ENCODE assay signal across 12 mouse cellular contexts in genomic region chr4:125911541-125912270, GRCm38 (mm10).
A peak's percentile ranks its signal among the peaks of the same experiment; 100 is the strongest.
DNase-seq lines count a peak whose midpoint lies in the region; ATAC-seq and TF ChIP-seq lines count a peak whose summit lies in the region.
"Had no signal": no experiment of that assay in that cellular context is flagged by ENCODE, and none has a peak within 500 bp of the region (broad histone marks: within the 10 kb centered on the region; RNA-seq: fewer than 3 reads in every experiment).

No protein-coding gene starts in this region.

- H3K27me3 ChIP-seq in kidney, embryonic 14.5 days (ENCODE audit: control insufficient read depth, insufficient read depth, low read length) = no peaks in the 10 kb centered on the region; the same call in 1 of the 2 replicates
- H3K27me3 ChIP-seq in stomach, postnatal 0 days (ENCODE audit: control insufficient read depth, insufficient read depth, low read length) = no peaks in the 10 kb centered on the region

- TF ChIP-seq CTCF in stomach, postnatal 0 days (IDR thresholded peaks at IDR 0.05; ENCODE audit: low read depth) = no peak

- H3K9me3 ChIP-seq in kidney, embryonic 14.5 days (ENCODE audit: control insufficient read depth, low read length) = no peaks in the 10 kb centered on the region
- no peaks in the 10 kb centered on the region for H3K9me3 ChIP-seq in stomach, postnatal 0 days (ENCODE audit: control insufficient read depth, low read length)
- H3K9me3 ChIP-seq: liver, embryonic 12.5 days had no signal

- H3K9ac ChIP-seq in kidney, embryonic 14.5 days (ENCODE audit: low read depth, low read length) = no peak overlapping the region
- no peak overlapping the region for H3K9ac ChIP-seq in stomach, postnatal 0 days (ENCODE audit: low read length)
- H3K9ac ChIP-seq: liver, embryonic 12.5 days had no signal

- peak; percentile 64 for DNase-seq in kidney, adult 11 months
- DNase-seq in kidney, postnatal 14 days = no peak
- peak; percentile 84 for DNase-seq in adrenal gland, postnatal 14 days
- DNase-seq in mesoderm, embryonic 11.5 days (ENCODE audit: low read depth, low spot score) = peak; percentile 73
- no peak for DNase-seq in stomach, postnatal 0 days (ENCODE audit: low spot score)
- no peak for DNase-seq in lung, postnatal 10 days
- DNase-seq in thymus, postnatal 36 days = no peak

- peaks cover 11% of the 10 kb centered on the region for H3K4me1 ChIP-seq in kidney, embryonic 14.5 days (ENCODE audit: control insufficient read depth, insufficient read depth, low read length)
- H3K4me1 ChIP-seq in stomach, postnatal 0 days (replicated peaks; ENCODE audit: control insufficient read depth, insufficient read depth) = no peaks in the 10 kb centered on the region
- H3K4me1 ChIP-seq: liver, embryonic 12.5 days had no signal

- TF ChIP-seq EP300 in stomach, postnatal 0 days (optimal IDR thresholded peaks at IDR 0.05) = no peak

- no peaks in the 10 kb centered on the region for H3K36me3 ChIP-seq in kidney, embryonic 14.5 days (ENCODE audit: control insufficient read depth, insufficient read depth, low read length)
- no peaks in the 10 kb centered on the region for H3K36me3 ChIP-seq in stomach, postnatal 0 days (ENCODE audit: control insufficient read depth, insufficient read depth, low read length)
- H3K36me3 ChIP-seq: G1E; liver, embryonic 12.5 days had no signal

- peak overlapping the region; percentile 15; the same call in 1 of the 2 replicates for H3K4me2 ChIP-seq in kidney, embryonic 14.5 days (replicated peaks; ENCODE audit: low read depth, low read length)
- H3K4me2 ChIP-seq in stomach, postnatal 0 days (replicated peaks; ENCODE audit: low read depth) = no peak overlapping the region
- H3K4me2 ChIP-seq: liver, embryonic 12.5 days had no signal

- peak; percentile 65 for ATAC-seq in kidney, embryonic 14.5 days (ENCODE audit: low FRiP score, low TSS enrichment)
- no peak for ATAC-seq in stomach, postnatal 0 days (ENCODE audit: low FRiP score, low TSS enrichment)
- ATAC-seq: activated CD4-positive, CD25-positive, alpha-beta regulatory T cell, adult 4 months had no signal

- WGBS in kidney, embryonic 14.5 days = 3% methylated on average over 24 of the region's 24 CpGs
- 17% methylated on average over 24 of the region's 24 CpGs for WGBS in stomach, postnatal 0 days

- no peak overlapping the region for H3K4me3 ChIP-seq in kidney, embryonic 14.5 days (ENCODE audit: low read length)
- no peak overlapping the region for H3K4me3 ChIP-seq in stomach, postnatal 0 days (ENCODE audit: low read depth, low read length)
- H3K4me3 ChIP-seq: left cerebral cortex, adult 2 months; liver, embryonic 12.5 days had no signal

- H3K27ac ChIP-seq in kidney, embryonic 14.5 days (ENCODE audit: low read depth, low read length) = no peak overlapping the region
- no peak overlapping the region for H3K27ac ChIP-seq in stomach, postnatal 0 days (replicated peaks)
- H3K27ac ChIP-seq: left cerebral cortex, adult 2 months; liver, embryonic 12.5 days had no signal

Comparison
In these comparisons a context has a peak if more than half of its experiments do, and no peak if none do; other contexts are left out.
1. DNase-seq: peak in kidney, adult 11 months (single experiment), adrenal gland, postnatal 14 days (single experiment) and mesoderm, embryonic 11.5 days (single experiment); none in kidney, postnatal 14 days (single experiment), stomach, postnatal 0 days (single experiment), lung, postnatal 10 days (single experiment) and thymus, postnatal 36 days (0 of 2).